In the genomic region with DNA sequence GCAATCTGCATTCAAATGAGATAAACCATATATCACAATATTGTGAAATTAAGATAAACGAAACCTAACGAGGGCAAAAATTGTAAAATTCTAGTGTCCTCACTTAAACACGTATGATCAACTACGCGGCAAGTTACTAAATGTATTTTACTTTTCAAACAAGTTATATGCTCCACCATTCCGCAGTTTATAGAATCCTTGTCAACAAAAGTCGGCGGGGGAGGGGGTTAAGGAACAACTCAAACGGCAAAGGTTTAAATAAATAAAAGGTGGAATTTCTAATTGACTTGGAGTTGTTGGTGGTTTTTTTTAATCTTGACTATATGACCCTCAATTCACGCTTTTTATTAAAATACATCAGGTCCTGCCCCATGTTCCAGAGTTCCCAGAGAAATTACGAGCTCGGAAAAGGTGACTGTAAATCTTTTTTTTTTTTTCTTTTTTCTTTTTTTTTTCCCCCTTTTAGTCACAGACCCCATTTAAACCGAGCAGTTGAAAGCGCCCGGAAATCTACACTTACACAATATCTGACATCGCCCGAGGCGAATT, we compare ENCODE assay signal across 8 mouse cellular contexts. TPM values are rescaled to one million over a fixed set of nuclear protein-coding genes. Genes with fewer than 3 reads are reported as not detected.
DNase-seq lines count a peak whose midpoint lies in the region; ATAC-seq lines count a peak whose summit lies in the region.

No protein-coding gene starts in this region.

- peak overlapping the region; percentile 89 for H3K4me3 ChIP-seq in neural tube, embryonic 14.5 days (ENCODE audit: low read depth, low read length)

- peak overlapping the region; percentile 92; the same call in 1 of the 2 replicates for H3K27ac ChIP-seq in neural tube, embryonic 14.5 days (ENCODE audit: low read depth, low read length)

- no peaks in the 10 kb centered on the region for H3K27me3 ChIP-seq in neural tube, embryonic 14.5 days (ENCODE audit: control insufficient read depth, insufficient read depth, low read length)

- WGBS in neural tube, embryonic 14.5 days: 5% methylated on average over 18 of the region's 18 CpGs

- peak overlapping the region; percentile 88 for H3K4me2 ChIP-seq in neural tube, embryonic 14.5 days (ENCODE audit: low read depth, low read length)

- DNase-seq in cerebellum, adult 9-10 months: peak; percentile 29
- DNase-seq in cerebellum, adult 11 months: no peak
- DNase-seq in retina, embryonic 14.5 days (ENCODE audit: low spot score): peak; percentile 12
- DNase-seq in retina, postnatal 1 day: no peak
- DNase-seq in induced T-regulatory cell, adult 2 months (ENCODE audit: low read depth): peak; percentile 53
- DNase-seq in spleen, postnatal 10 days (ENCODE audit: low spot score in 2 of 2): no peak

- H3K9me3 ChIP-seq in neural tube, embryonic 14.5 days (ENCODE audit: control insufficient read depth, low read length): no peaks in the 10 kb centered on the region

- no peak for ATAC-seq in neural tube, embryonic 14.5 days (ENCODE audit: low read depth)
- no peak for ATAC-seq in frontal cortex, adult (ENCODE audit: low TSS enrichment)

- peak overlapping the region; percentile 88 for H3K9ac ChIP-seq in neural tube, embryonic 14.5 days (replicated peaks; ENCODE audit: low read depth, low read length)

- no peaks in the 10 kb centered on the region for H3K36me3 ChIP-seq in neural tube, embryonic 14.5 days (ENCODE audit: control insufficient read depth, insufficient read depth, low read length)

- peaks cover 13% of the 10 kb centered on the region for H3K4me1 ChIP-seq in neural tube, embryonic 14.5 days (ENCODE audit: control insufficient read depth, insufficient read depth, low read length)

RNA-seq across cellular contexts. Expression of gene Ptbp3, which starts 1.1 kb away (rescaled TPM):
- 19.9 and 34.0 TPM in 2 replicates for polyA plus RNA-seq in neural tube, embryonic 14.5 days (2014; fragmentation: Nextera tagmentation; extraction: Ambion mirVana)

RNA-seq across cellular contexts. Expression of gene Hsdl2, which starts 33.3 kb away (rescaled TPM):
- 39.5 and 45.3 TPM in 2 replicates for polyA plus RNA-seq in neural tube, embryonic 14.5 days (2014; fragmentation: Nextera tagmentation; extraction: Ambion mirVana)

Comparison
In these comparisons a context has a peak if more than half of its experiments do, and no peak if none do; other contexts are left out.
1. DNase-seq: peak in cerebellum, adult 9-10 months (single experiment), retina, embryonic 14.5 days (single experiment) and induced T-regulatory cell, adult 2 months (single experiment); none in cerebellum, adult 11 months (single experiment), retina, postnatal 1 day (single experiment) and spleen, postnatal 10 days (0 of 2).